ENCODE assay signal across 8 mouse cellular contexts in the genomic region with DNA sequence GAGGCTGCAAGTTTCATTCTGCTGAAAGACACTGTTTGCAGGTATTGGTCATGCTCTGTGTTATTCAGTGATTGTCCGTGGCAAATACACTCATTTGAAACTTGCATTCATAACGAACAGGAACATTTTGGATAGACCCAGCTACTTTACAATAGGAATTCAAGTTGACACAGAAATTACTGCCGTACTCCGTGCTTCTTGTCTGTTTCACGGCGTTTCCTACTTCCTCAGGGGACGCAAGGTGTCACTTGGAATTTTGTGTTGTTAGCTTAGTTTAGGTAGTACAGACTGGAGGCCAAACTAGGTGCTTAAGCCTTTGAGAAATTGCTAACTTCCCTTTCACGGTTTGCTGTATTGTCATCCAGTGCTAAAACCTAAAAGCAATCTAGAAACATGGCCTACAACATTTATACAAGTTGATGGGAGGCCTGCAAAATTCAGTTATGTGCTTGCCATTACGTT. TPM values are rescaled to one million over a fixed set of nuclear protein-coding genes. Genes with fewer than 3 reads are reported as not detected.
DNase-seq lines count a peak whose midpoint lies in the region; ATAC-seq and TF ChIP-seq lines count a peak whose summit lies in the region.

No protein-coding gene starts in this region.

- H3K27ac ChIP-seq in lung, embryonic 14.5 days (ENCODE audit: low read depth): no peak overlapping the region
- no peak overlapping the region for H3K27ac ChIP-seq in embryonic facial prominence, embryonic 11.5 days (replicated peaks; ENCODE audit: low read depth, low read length)
- no peak overlapping the region for H3K27ac ChIP-seq in hindbrain, postnatal 0 days
- no peak overlapping the region for H3K27ac ChIP-seq in neural tube, embryonic 12.5 days

- H3K27me3 ChIP-seq in lung, embryonic 14.5 days (ENCODE audit: insufficient read depth, low read length): no peaks in the 10 kb centered on the region
- no peaks in the 10 kb centered on the region for H3K27me3 ChIP-seq in embryonic facial prominence, embryonic 11.5 days (ENCODE audit: control insufficient read depth, insufficient read depth, low read length)
- H3K27me3 ChIP-seq in hindbrain, postnatal 0 days (ENCODE audit: insufficient read depth, low read length): no peaks in the 10 kb centered on the region
- no peaks in the 10 kb centered on the region for H3K27me3 ChIP-seq in neural tube, embryonic 12.5 days (replicated peaks)

- peak overlapping the region; percentile 93 for H3K9ac ChIP-seq in lung, embryonic 14.5 days
- peak overlapping the region; percentile 85; the same call in 1 of the 2 replicates for H3K9ac ChIP-seq in embryonic facial prominence, embryonic 11.5 days (replicated peaks; ENCODE audit: low read length)
- peak overlapping the region; percentile 94 for H3K9ac ChIP-seq in hindbrain, postnatal 0 days (replicated peaks; ENCODE audit: low read length)
- 0 out of 2 replicates have a peak overlapping the region, but pooled peaks have one; percentile 88 for H3K9ac ChIP-seq in neural tube, embryonic 12.5 days

- TF ChIP-seq CTCF in lung, embryonic 14.5 days (IDR thresholded peaks at IDR 0.05; ENCODE audit: low read depth): no peak
- no peak for TF ChIP-seq CTCF in hindbrain, postnatal 0 days (IDR thresholded peaks at IDR 0.05; ENCODE audit: low read depth)

- peak overlapping the region; percentile 90 for H3K4me3 ChIP-seq in lung, embryonic 14.5 days (ENCODE audit: low read depth, low read length)
- peak overlapping the region; percentile 92 for H3K4me3 ChIP-seq in embryonic facial prominence, embryonic 11.5 days (ENCODE audit: low read depth, low read length)
- H3K4me3 ChIP-seq in hindbrain, postnatal 0 days (ENCODE audit: low read length): peak overlapping the region; percentile 74
- H3K4me3 ChIP-seq in neural tube, embryonic 12.5 days: peak overlapping the region; percentile 96

- peak overlapping the region; percentile 78 for H3K4me2 ChIP-seq in lung, embryonic 14.5 days
- peak overlapping the region; percentile 82 for H3K4me2 ChIP-seq in embryonic facial prominence, embryonic 11.5 days (ENCODE audit: low read depth, low read length)
- H3K4me2 ChIP-seq in hindbrain, postnatal 0 days (ENCODE audit: low read depth, low read length): peak overlapping the region; percentile 86
- peak overlapping the region; percentile 87 for H3K4me2 ChIP-seq in neural tube, embryonic 12.5 days (replicated peaks)

- peaks cover 4% of the 10 kb centered on the region for H3K4me1 ChIP-seq in lung, embryonic 14.5 days (ENCODE audit: insufficient read depth)
- H3K4me1 ChIP-seq in embryonic facial prominence, embryonic 11.5 days (ENCODE audit: control insufficient read depth, insufficient read depth, low read length): no peaks in the 10 kb centered on the region
- H3K4me1 ChIP-seq in hindbrain, postnatal 0 days (ENCODE audit: insufficient read depth, low read length): no peaks in the 10 kb centered on the region
- peaks cover 10% of the 10 kb centered on the region for H3K4me1 ChIP-seq in neural tube, embryonic 12.5 days

- DNase-seq in lung, embryonic 14.5 days: no peak
- no peak for DNase-seq in lung, postnatal 14 days
- DNase-seq in embryonic facial prominence, embryonic 11.5 days (ENCODE audit: low spot score): no peak
- DNase-seq in hindbrain, postnatal 0 days (ENCODE audit: low spot score): no peak
- DNase-seq in adrenal gland, postnatal 36 days: no peak
- DNase-seq in left cerebral cortex, adult 8-10 months (ENCODE audit: low spot score in 2 of 2): no peak
- DNase-seq in layer of hippocampus, adult 8-10 months (ENCODE audit: low spot score in 2 of 2): no peak

- ATAC-seq in lung, embryonic 14.5 days (ENCODE audit: insufficient read depth): no peak
- ATAC-seq in embryonic facial prominence, embryonic 11.5 days (replicated peaks; ENCODE audit: insufficient number of reproducible peaks, low FRiP score, low TSS enrichment, low read depth): no peak
- no peak for ATAC-seq in hindbrain, postnatal 0 days
- ATAC-seq in neural tube, embryonic 12.5 days (ENCODE audit: low FRiP score, low read depth): no peak

- 61% methylated on average over 9 of the region's 9 CpGs for WGBS in lung, embryonic 14.5 days
- 61% methylated on average over 9 of the region's 9 CpGs for WGBS in embryonic facial prominence, embryonic 11.5 days
- WGBS in hindbrain, postnatal 0 days: 58% methylated on average over 9 of the region's 9 CpGs
- WGBS in neural tube, embryonic 12.5 days: 70% methylated on average over 9 of the region's 9 CpGs

- no peaks in the 10 kb centered on the region for H3K36me3 ChIP-seq in lung, embryonic 14.5 days (ENCODE audit: insufficient read depth)
- H3K36me3 ChIP-seq in embryonic facial prominence, embryonic 11.5 days (replicated peaks; ENCODE audit: control insufficient read depth, insufficient read depth, low read depth, low read length): no peaks in the 10 kb centered on the region
- H3K36me3 ChIP-seq in hindbrain, postnatal 0 days (ENCODE audit: insufficient read depth, low read length): no peaks in the 10 kb centered on the region
- H3K36me3 ChIP-seq in neural tube, embryonic 12.5 days: no peaks in the 10 kb centered on the region

- H3K9me3 ChIP-seq in lung, embryonic 14.5 days (ENCODE audit: low read depth, low read length): no peaks in the 10 kb centered on the region
- no peaks in the 10 kb centered on the region for H3K9me3 ChIP-seq in embryonic facial prominence, embryonic 11.5 days (replicated peaks; ENCODE audit: control insufficient read depth, low read length)
- no peaks in the 10 kb centered on the region for H3K9me3 ChIP-seq in hindbrain, postnatal 0 days (ENCODE audit: low read length)
- H3K9me3 ChIP-seq in neural tube, embryonic 12.5 days: no peaks in the 10 kb centered on the region

RNA-seq across cellular contexts. Expression of a gene that starts 1.2 kb away (rescaled TPM):
- not detected in 2 replicates for polyA plus RNA-seq in lung, embryonic 14.5 days (2014; fragmentation: Nextera tagmentation; extraction: Ambion mirVana)
- not detected in 2 replicates for polyA plus RNA-seq in embryonic facial prominence, embryonic 11.5 days (2014; fragmentation: Nextera tagmentation; extraction: Ambion mirVana)
- not detected in 2 replicates for total RNA-seq in hindbrain, postnatal 0 days (2014; rRNA removed)
- not detected in 2 replicates for polyA plus RNA-seq in hindbrain, postnatal 0 days (2015; fragmentation: Nextera tagmentation; extraction: Ambion mirVana)
- not detected in 2 replicates for polyA plus RNA-seq in neural tube, embryonic 12.5 days (2016; fragmentation: Nextera tagmentation; extraction: Ambion mirVana)
- total RNA-seq in adrenal gland, postnatal 36 days (2021): not detected
- not detected for total RNA-seq in left cerebral cortex, adult 8-10 months (2022)
- not detected for total RNA-seq in layer of hippocampus, adult 8-10 months (2022)

RNA-seq across cellular contexts. Expression of a gene that starts 1.5 kb away (rescaled TPM):
- polyA plus RNA-seq in lung, embryonic 14.5 days (2014; fragmentation: Nextera tagmentation; extraction: Ambion mirVana): 42.7 and 45.9 TPM in 2 replicates
- 25.9 and 26.2 TPM in 2 replicates for polyA plus RNA-seq in embryonic facial prominence, embryonic 11.5 days (2014; fragmentation: Nextera tagmentation; extraction: Ambion mirVana)
- 14.3 and 27.7 TPM in 2 replicates for total RNA-seq in hindbrain, postnatal 0 days (2014; rRNA removed)
- 18.8 and 19.9 TPM in 2 replicates for polyA plus RNA-seq in hindbrain, postnatal 0 days (2015; fragmentation: Nextera tagmentation; extraction: Ambion mirVana)
- 17.6 and 22.7 TPM in 2 replicates for polyA plus RNA-seq in neural tube, embryonic 12.5 days (2016; fragmentation: Nextera tagmentation; extraction: Ambion mirVana)
- 10 to 100 TPM; 56.8 to 57.5 TPM for total RNA-seq in adrenal gland, postnatal 36 days (2021)
- total RNA-seq in left cerebral cortex, adult 8-10 months (2022): 10 to 100 TPM; 65.5 to 75.0 (median 69.1) TPM
- 100 to 1,000 TPM in 1 of 4 experiments, 10 to 100 TPM in 3; 84.0 to 104 (median 91.1) TPM for total RNA-seq in layer of hippocampus, adult 8-10 months (2022)
